Mouse (Mus musculus): ENCODE measurements around the gene Gm20388.

DNA sequence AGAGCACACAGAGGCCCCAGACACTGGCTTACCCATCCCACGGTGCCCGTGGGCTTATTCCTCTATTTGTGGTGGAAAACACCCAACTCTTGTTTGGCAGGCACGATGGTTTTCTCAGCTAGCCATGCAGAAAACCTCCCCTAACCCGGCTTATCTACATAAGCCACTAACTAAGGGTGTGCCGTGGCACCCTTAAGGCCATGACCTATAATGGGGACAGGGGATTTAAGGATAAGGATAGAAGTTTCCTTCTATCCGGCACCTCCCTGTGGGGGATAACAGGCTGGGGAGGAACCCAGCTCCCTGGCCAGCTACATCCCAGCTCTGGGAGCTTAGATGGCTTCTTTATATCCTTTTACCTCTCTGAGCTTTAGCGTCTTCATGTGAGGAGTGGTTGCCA is 109.7 kb downstream of the Gm20388 start:
- no peak for TF ChIP-seq ZC3H11A (IDR thresholded peaks at IDR 0.05; ENCODE audit: borderline replicate concordance, low read depth, low read length)
- TF ChIP-seq MAFK (IDR thresholded peaks at IDR 0.05; ENCODE audit: insufficient read depth, low read depth, low read length), result no peak
- no peak for TF ChIP-seq ZNF384 (IDR thresholded peaks at IDR 0.05; ENCODE audit: low read depth, low read length)
- no peak for TF ChIP-seq CHD2 (IDR thresholded peaks at IDR 0.05; ENCODE audit: low read depth, low read length)
- no peak for TF ChIP-seq HCFC1 (IDR thresholded peaks at IDR 0.05; ENCODE audit: borderline replicate concordance, insufficient read depth, low read length)
